Mouse (Mus musculus) B cell, adult 2 months (primary cell): ENCODE measurements around the gene Gm21861.
"Not testable (repeated sequence)": the region's sequence is repeated elsewhere in the genome, so short reads cannot be mapped to it uniquely, and the experiment has no call there.

ENCODE experiments used
- DNase-seq, 2 experiments: peaks; one replicate each; pipeline ENCODE4 v3.0.0; 2022

The Gm21861 gene

GRCm38 (mm10) chrY:58814497-58814896 lies at the start of gene Gm21861:
Gm21861 (minus strand) TSS chrY:58814597.
- not testable (repeated sequence) for DNase-seq
